Mouse (Mus musculus): ENCODE measurements around the gene Caskin2.

DNA sequence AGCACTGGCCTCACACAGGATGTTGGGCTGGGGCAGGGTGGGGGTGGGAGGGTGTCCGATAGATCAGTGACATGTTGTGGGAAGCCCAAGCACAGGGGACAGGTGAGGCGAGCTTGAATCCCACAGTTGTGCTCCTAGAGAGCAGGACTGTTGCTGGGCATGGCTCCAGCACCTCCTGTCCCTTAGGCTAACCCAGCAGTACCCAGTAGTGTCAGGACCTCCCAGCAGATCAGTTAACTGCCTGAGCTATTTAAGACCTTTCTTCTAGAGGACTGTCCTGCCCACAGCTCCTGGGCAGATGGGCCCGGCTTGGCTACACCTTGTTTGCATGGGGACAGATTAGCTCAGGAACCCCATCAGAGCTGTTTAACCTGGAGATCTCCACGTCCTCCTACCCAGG, 15.6 kb upstream of the Caskin2 start:
- TF ChIP-seq CTCF (IDR thresholded peaks at IDR 0.05; ENCODE audit: borderline replicate concordance, insufficient read depth, low read depth, low read length) (no peak), POLR2A (IDR thresholded peaks at IDR 0.05; ENCODE audit: borderline replicate concordance, insufficient read depth, low read length) (no peak)

Measured in cerebellum, adult 2 months (tissue).